Mouse (Mus musculus): ENCODE results near the gene Smc1b. TPM values are rescaled to one million over a fixed set of nuclear protein-coding genes. Genes with fewer than 3 reads are reported as not detected.

Gene Smc1b
- polyA plus RNA-seq (2012; rRNA removed): 0.02 and 0.06 TPM in 2 replicates

GRCm38 (mm10) chr15:85131275-85132192 is at the start of gene Smc1b, which contains the start of gene Ribc2:
TSS of gene Smc1b (minus strand) at chr15:85131964.
TSS of gene Ribc2 (plus strand) at chr15:85132078.
- no peak for TF ChIP-seq CTCF (IDR thresholded peaks at IDR 0.05; ENCODE audit: extremely low read depth, insufficient read depth, low read length)
- TF ChIP-seq POLR2A (IDR thresholded peaks at IDR 0.05; ENCODE audit: extremely low read depth, insufficient read depth, low read length): no peak
- Histone ChIP-seq H3K4me1 (ENCODE audit: control insufficient read depth, insufficient read depth, low read length) (0 out of 2 replicates have a peak, but pooled peaks cover 2% of the 10 kb centered on the region), H3K4me3 (ENCODE audit: insufficient read depth, low read length) (peak within 1 kb of the TSS; percentile 35)

DNA sequence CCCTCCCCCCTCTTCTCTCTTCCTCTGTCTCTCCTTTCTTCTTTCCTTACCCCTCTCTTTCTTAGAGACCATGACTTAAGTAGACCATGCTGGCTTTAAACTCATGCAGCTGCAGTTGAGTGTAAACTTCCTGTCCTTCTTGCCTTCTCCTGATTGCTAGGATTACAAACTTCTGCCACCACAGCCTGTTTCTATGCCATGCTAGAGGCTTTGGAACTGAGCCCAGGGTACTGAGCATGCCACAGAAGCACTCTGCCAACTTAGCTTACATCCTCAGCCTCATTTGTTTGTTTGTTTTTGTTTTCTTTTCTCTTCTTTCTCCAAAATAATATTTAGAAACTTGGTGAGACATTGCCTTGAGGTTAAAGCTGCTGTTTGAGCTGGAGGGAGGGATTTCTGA is 48.6 kb upstream of the Smc1b start:
- no peak overlapping the region for H3K4me3 ChIP-seq (ENCODE audit: insufficient read depth, low read length)
- H3K27ac ChIP-seq (ENCODE audit: insufficient read depth, low read length): no peak overlapping the region
- no peak for TF ChIP-seq POLR2A (IDR thresholded peaks at IDR 0.05; ENCODE audit: extremely low read depth, insufficient read depth, low read length)
- TF ChIP-seq CTCF (IDR thresholded peaks at IDR 0.05; ENCODE audit: extremely low read depth, insufficient read depth, low read length): no peak
- H3K4me1 ChIP-seq (ENCODE audit: control insufficient read depth, insufficient read depth, low read length): no peaks in the 10 kb centered on the region

More at GRCm38 (mm10) chr15:85131275-85132192, at the start of gene Smc1b, which contains the start of gene Ribc2:
- no peak within 1 kb of the TSS for H3K27ac ChIP-seq (ENCODE audit: insufficient read depth, low read length)

DNA sequence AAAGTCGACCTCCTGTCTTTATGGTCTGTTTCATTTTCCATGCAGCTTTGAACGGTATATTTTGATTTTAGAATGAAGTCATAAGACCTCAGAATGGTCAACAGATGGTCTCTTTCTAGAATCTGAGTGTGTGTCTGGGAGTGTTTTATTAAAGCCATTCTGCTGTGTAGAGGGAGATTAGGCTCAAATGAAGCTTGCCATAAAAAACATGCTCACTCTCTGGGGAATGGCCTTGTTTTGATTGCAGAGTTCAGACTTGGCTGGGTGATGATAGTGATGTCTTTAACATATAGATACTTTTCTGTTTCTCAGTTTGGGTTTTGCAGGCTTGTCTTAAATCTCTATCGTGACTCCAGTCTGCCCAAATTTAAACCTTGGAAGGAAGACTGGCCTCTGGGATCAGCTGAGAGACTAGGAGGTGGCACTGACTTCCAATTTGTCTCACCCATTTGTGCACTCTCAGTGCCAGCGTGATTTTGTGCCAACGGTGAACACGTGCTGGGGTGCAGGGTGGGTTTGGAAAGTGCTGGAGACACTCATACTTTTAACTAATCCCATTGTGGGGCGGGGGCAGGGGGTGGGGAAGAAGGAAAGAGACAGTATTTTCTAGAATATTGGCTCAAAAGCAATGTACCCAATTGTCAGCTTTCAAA is 47.9 kb upstream of the Smc1b start:
- Histone ChIP-seq H3K4me3 (ENCODE audit: insufficient read depth, low read length) (no peak overlapping the region), H3K27ac (ENCODE audit: insufficient read depth, low read length) (no peak overlapping the region), H3K4me1 (ENCODE audit: control insufficient read depth, insufficient read depth, low read length) (no peaks in the 10 kb centered on the region)
- no peak for TF ChIP-seq CTCF (IDR thresholded peaks at IDR 0.05; ENCODE audit: extremely low read depth, insufficient read depth, low read length)
- TF ChIP-seq POLR2A (IDR thresholded peaks at IDR 0.05; ENCODE audit: extremely low read depth, insufficient read depth, low read length): no peak

- Histone ChIP-seq H3K4me3 (ENCODE audit: insufficient read depth, low read length) (no peak overlapping the region), H3K27ac (ENCODE audit: insufficient read depth, low read length) (no peak overlapping the region), H3K4me1 (ENCODE audit: control insufficient read depth, insufficient read depth, low read length) (no peaks in the 10 kb centered on the region)
- TF ChIP-seq POLR2A (IDR thresholded peaks at IDR 0.05; ENCODE audit: extremely low read depth, insufficient read depth, low read length): no peak
- TF ChIP-seq CTCF (IDR thresholded peaks at IDR 0.05; ENCODE audit: extremely low read depth, insufficient read depth, low read length): no peak
Observed at GRCm38 (mm10) chr15:85178172-85178571, 46.4 kb upstream of the Smc1b start.

GRCm38 (mm10) chr15:85177576-85177975 is 45.8 kb upstream of the Smc1b start:
- no peak for TF ChIP-seq POLR2A (IDR thresholded peaks at IDR 0.05; ENCODE audit: extremely low read depth, insufficient read depth, low read length)
- no peak for TF ChIP-seq CTCF (IDR thresholded peaks at IDR 0.05; ENCODE audit: extremely low read depth, insufficient read depth, low read length)
- Histone ChIP-seq H3K27ac (ENCODE audit: insufficient read depth, low read length) (no peak overlapping the region), H3K4me1 (ENCODE audit: control insufficient read depth, insufficient read depth, low read length) (no peaks in the 10 kb centered on the region), H3K4me3 (ENCODE audit: insufficient read depth, low read length) (no peak overlapping the region)

DNA sequence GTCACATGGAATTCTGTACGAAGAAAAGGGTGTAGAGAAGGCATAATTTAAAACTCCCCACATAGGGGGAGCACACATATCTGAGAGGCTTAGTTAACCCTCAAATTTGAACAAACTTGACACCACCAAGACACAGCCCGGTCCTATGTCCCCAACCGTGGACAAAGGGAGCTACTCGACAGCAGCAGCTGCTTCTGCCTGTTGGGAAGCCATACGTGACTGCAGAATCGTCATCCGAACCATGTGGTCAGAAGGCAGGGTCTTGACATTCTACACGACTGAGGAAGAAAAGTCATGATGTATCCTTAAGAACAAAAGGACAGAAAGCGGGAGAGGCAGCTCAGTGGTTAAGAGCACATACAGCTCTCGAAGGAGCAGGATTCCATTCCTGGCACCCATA is 42.3 kb upstream of the Smc1b start:
- Histone ChIP-seq H3K4me1 (ENCODE audit: control insufficient read depth, insufficient read depth, low read length) (no peaks in the 10 kb centered on the region), H3K4me3 (ENCODE audit: insufficient read depth, low read length) (no peak overlapping the region), H3K27ac (ENCODE audit: insufficient read depth, low read length) (no peak overlapping the region)
- TF ChIP-seq CTCF (IDR thresholded peaks at IDR 0.05; ENCODE audit: extremely low read depth, insufficient read depth, low read length) (no peak), POLR2A (IDR thresholded peaks at IDR 0.05; ENCODE audit: extremely low read depth, insufficient read depth, low read length) (no peak)

- TF ChIP-seq POLR2A (IDR thresholded peaks at IDR 0.05; ENCODE audit: extremely low read depth, insufficient read depth, low read length) (no peak), CTCF (IDR thresholded peaks at IDR 0.05; ENCODE audit: extremely low read depth, insufficient read depth, low read length) (no peak)
Observed at GRCm38 (mm10) chr15:85173425-85173824, 41.7 kb upstream of the Smc1b start.

DNA sequence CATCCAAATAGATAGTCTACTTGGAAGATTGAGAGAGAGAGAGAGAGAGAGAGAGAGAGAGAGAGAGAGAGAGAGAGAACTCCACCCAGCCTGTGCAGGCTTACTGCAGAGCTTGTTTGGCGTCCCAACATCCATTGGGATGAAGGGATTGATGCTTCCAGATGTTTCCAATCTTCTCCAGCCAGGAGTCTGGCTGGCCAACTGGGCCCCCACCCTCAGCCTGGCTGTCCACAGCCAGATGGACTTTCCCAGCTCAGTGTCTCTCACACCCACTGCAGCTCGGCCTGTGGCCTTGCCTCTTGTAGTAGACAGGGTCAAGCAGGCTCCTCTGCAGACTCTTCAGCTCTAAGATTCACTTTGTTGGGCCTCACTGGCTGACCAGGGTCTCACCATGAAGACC is 40.3 kb upstream of the Smc1b start:
- Histone ChIP-seq H3K4me1 (ENCODE audit: control insufficient read depth, insufficient read depth, low read length) (no peaks in the 10 kb centered on the region), H3K4me3 (ENCODE audit: insufficient read depth, low read length) (no peak overlapping the region), H3K27ac (ENCODE audit: insufficient read depth, low read length) (no peak overlapping the region)
- no peak for TF ChIP-seq CTCF (IDR thresholded peaks at IDR 0.05; ENCODE audit: extremely low read depth, insufficient read depth, low read length)

More at GRCm38 (mm10) chr15:85173425-85173824, 41.7 kb upstream of the Smc1b start:
- Histone ChIP-seq H3K4me3 (ENCODE audit: insufficient read depth, low read length) (no peak overlapping the region), H3K4me1 (ENCODE audit: control insufficient read depth, insufficient read depth, low read length) (no peaks in the 10 kb centered on the region), H3K27ac (ENCODE audit: insufficient read depth, low read length) (no peak overlapping the region)

DNA sequence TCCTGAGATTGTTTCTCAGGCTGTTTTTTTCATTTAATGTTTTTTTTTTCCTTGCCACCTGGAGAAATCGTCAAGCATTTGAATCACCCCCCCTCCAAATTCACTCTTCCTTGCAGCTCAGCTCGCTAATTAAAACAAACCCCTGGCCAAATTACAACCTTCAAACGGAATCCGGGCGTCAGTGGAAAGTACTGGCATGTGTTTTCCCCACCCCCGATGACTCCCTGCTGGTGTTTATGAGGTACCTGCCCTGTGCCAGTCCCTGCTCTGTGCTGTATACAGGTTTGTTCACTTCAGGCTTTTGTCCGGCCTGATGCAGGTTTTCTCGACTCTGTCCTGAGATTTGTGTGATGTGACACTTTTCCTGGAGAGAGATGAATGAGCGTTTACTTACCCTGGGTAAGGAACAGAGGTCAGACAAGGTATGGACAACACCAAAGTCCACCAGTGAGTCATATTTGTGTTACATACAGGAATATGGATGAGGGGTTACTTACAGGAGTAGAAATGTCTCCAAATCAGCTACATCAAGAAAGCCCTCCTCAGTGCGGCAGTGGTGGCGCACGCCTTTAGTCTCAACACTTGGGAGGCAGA is 35.4 kb upstream of the Smc1b start:
- H3K4me3 ChIP-seq (ENCODE audit: insufficient read depth, low read length): no peak overlapping the region
- H3K27ac ChIP-seq (ENCODE audit: insufficient read depth, low read length): no peak overlapping the region
- no peaks in the 10 kb centered on the region for H3K4me1 ChIP-seq (ENCODE audit: control insufficient read depth, insufficient read depth, low read length)
- no peak for TF ChIP-seq POLR2A (IDR thresholded peaks at IDR 0.05; ENCODE audit: extremely low read depth, insufficient read depth, low read length)
- TF ChIP-seq CTCF (IDR thresholded peaks at IDR 0.05; ENCODE audit: extremely low read depth, insufficient read depth, low read length): no peak
